Mouse (Mus musculus) forebrain, embryonic 14.5 days (tissue): Measurements from ENCODE around the gene Rnf6. TPM values are rescaled to one million over a fixed set of nuclear protein-coding genes. Genes with fewer than 3 reads are reported as not detected.

ENCODE experiments used
- ATAC-seq: fragments of 200-750 bp; cut with Nextera tagmentation; 2 replicates; pipeline ENCODE4 v1.8.0; 2017; ENCODE audit warnings: mild to moderate bottlenecking, moderate library complexity
- DNase-seq: peaks from one replicate; pipeline ENCODE4 v3.0.0-alpha.2; 2015; ENCODE audit warnings: low spot score
- H3K27ac ChIP-seq: fragments of 300-500 bp; sonication (generic); 2 replicates; pipeline ENCODE4 v1.5.1; 2014; ENCODE audit warnings: low read depth, mild to moderate bottlenecking, control low read depth, low read length, moderate library complexity
- H3K27me3 ChIP-seq: fragments of 300-500 bp; sonication (generic); replicated peaks from 2 replicates; pipeline ENCODE4 v1.6.1; 2014; ENCODE audit warnings: low read length, control low read depth, mixed read lengths; ENCODE audit not compliant: control insufficient read depth, insufficient read depth
- H3K36me3 ChIP-seq: fragments of 300-500 bp; sonication (generic); 2 replicates; pipeline ENCODE4 v1.6.1; 2014; ENCODE audit warnings: low read length, control low read depth; ENCODE audit not compliant: control insufficient read depth, insufficient read depth
- H3K4me1 ChIP-seq: fragments of 300-500 bp; sonication (generic); 2 replicates; pipeline ENCODE4 v1.6.1; 2014; ENCODE audit warnings: antibody characterized with exemption, low read length, control low read depth; ENCODE audit not compliant: control insufficient read depth, insufficient read depth
- H3K4me2 ChIP-seq: fragments of 300-500 bp; sonication (generic); 2 replicates; pipeline ENCODE4 v1.6.1; 2014; ENCODE audit warnings: mild to moderate bottlenecking, control low read depth, low read length
- H3K4me3 ChIP-seq: fragments of 300-500 bp; sonication (generic); 2 replicates; pipeline ENCODE4 v1.5.1; 2014; ENCODE audit warnings: low read depth, low read length, control low read depth
- H3K9ac ChIP-seq: fragments of 300-500 bp; sonication (generic); 2 replicates; pipeline ENCODE4 v1.6.1; 2014; ENCODE audit warnings: mild to moderate bottlenecking, low read length, control low read depth, moderate library complexity
- H3K9me3 ChIP-seq: fragments of 300-500 bp; sonication (generic); replicated peaks from 2 replicates; pipeline ENCODE4 v1.6.1; 2016; ENCODE audit warnings: low read length, control low read depth, mixed read lengths; ENCODE audit not compliant: control insufficient read depth
- WGBS: fragments of 180-500 bp; shearing (Covaris S2); extraction: QIAGEN DNeasy Blood & Tissue Kit; methylation state at CpG from one replicate; pipeline ENCODE4 v1.1.7; 2014; 5-methylcytosine and 5-hydroxymethylcytosine counted together
- polyA plus RNA-seq: library from polyadenylated mRNA; unstranded; fragments of >200 nt; fragmentation: Nextera tagmentation; extraction: Ambion mirVana; gene quantifications from 2 replicates; pipeline ENCODE4 v1.2.1, GENCODE M21; 2014

Rnf6 gene
- polyA plus RNA-seq, 1 experiment from 2014 or later: 18.9 TPM

DNA sequence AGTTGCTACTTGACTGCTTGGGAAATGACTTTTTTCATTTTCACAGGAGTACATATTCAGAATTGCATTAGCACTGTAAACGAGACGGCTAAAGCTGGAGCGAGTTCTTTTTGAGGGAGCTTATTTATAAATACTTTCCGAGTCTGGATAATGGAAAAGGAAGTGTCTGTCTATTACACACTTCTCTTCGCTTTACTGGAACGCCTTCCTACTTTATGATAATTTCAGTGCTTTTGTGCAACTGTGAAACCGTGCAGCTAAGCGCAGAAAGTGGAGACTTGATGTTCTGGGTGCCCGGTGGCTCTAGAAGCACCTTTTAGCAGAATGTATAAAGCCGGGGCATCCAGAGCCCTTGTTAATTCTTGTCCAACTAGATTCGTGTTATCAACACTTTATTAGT lies 11.5 kb upstream of the Rnf6 start:
- ATAC-seq: no peak
- 62% methylated on average over 11 of the region's 11 CpGs for WGBS
- H3K9me3 ChIP-seq: no peaks in the 10 kb centered on the region

DNA sequence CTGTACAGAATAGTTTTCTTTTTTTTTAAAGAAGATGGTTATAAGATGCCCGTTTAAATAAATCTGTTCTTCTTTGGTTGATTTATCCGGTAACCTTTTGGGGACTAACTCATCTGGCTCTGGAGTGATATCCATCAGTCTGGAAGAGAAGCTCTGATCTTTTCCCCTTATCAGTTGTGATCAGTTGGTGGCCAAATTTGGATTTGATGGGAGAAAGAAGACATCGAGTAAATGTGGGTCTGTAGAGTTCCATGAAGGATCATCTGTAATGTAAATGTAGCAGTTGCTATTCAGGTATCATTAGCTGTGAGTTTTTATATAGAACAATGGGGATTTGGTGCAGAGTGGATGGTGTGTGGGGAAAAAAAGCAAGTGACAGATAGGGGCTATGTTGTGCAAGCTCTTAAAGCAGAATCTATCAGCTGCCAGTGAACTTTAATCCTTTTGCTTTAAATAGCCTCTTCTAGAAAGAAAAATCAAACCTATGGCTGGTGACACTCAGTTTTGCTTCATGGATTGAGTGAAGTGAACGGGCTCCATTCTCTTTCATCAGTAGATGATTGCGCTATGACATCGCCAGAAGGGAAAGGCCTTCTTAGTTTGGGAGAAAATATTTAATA lies 10.8 kb upstream of the Rnf6 start:
- no peak for ATAC-seq
- Histone ChIP-seq H3K9me3 (no peaks in the 10 kb centered on the region), H3K9ac (peak overlapping the region; percentile 88), H3K36me3 (no peaks in the 10 kb centered on the region), H3K4me1 (peaks cover 10% of the 10 kb centered on the region), H3K27me3 (no peaks in the 10 kb centered on the region), H3K4me3 (peak overlapping the region; percentile 72), H3K4me2 (peak overlapping the region; percentile 80), H3K27ac (no peak overlapping the region)
- WGBS: 34% methylated on average over 6 of the region's 6 CpGs
- peak; percentile 5 for DNase-seq

More for the DNA sequence above, 11.5 kb upstream of the Rnf6 start:
- H3K4me1 ChIP-seq: peaks cover 10% of the 10 kb centered on the region
- peak overlapping the region; percentile 72 for H3K4me3 ChIP-seq
- H3K27me3 ChIP-seq: no peaks in the 10 kb centered on the region
- no peak overlapping the region for H3K27ac ChIP-seq
- peak overlapping the region; percentile 88 for H3K9ac ChIP-seq
- DNase-seq: no peak
- peak overlapping the region; percentile 80 for H3K4me2 ChIP-seq
- no peaks in the 10 kb centered on the region for H3K36me3 ChIP-seq

- no peak; the same call in 1 of the 2 replicates for ATAC-seq
Measured at GRCm38 (mm10) chr5:146231655-146231996, 10.3 kb upstream of the Rnf6 start.

DNA sequence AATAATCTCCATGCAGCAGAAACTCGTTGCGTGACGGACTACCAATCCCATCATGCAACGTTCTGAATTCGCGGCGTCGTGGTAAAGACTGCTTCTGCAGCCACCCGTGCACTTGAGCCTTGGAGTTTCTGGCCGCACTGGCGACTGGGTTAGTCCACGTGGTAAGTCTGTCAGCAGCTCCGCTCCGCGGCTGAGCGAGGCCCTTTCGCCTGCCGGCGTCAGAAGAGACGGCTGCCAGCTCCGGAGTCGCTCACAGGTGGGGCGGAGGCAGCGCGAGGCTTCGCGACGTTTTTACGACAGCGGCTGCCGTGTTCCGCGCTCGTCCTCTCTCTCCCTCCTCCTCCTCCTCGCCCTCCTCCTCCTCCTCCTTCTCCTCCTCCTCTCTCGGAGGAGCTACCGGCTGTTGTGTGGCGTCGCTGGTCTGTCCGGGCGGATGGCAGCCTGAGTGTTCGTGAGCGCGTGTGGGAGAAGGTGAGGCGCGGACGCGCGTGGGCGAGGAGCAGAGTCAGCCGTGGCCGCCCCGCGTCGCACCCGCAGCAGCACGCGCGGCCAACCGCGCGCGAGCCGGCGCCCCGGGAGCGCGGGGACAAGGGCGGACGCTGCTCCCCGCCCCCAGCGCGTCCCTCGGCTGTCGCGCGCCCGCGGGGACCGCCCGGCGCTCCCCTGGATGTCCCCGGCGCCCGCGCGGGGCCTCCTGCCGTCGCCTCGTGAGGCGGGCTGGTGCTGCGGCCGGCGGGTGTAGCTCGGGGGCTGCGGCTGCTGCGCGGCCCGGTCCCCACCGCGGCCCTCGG lies 9.7 kb upstream of the Rnf6 start, which contains the start of gene Cdk8:
Gene Cdk8, plus strand, starts transcription at position 367 of the 791 bp plus-strand sequence.
- peak within 1 kb of the TSS; percentile 72 for H3K4me3 ChIP-seq
- H3K4me2 ChIP-seq: peak within 1 kb of the TSS; percentile 80
- peak; percentile 97 for DNase-seq
- H3K9ac ChIP-seq: peak within 1 kb of the TSS; percentile 88
- no peaks in the 10 kb centered on the region for H3K36me3 ChIP-seq
- H3K27ac ChIP-seq: peak within 1 kb of the TSS; percentile 97
- under 1% methylated on average over 90 of the region's 102 CpGs for WGBS
- peaks cover 10% of the 10 kb centered on the region for H3K4me1 ChIP-seq
- no peaks in the 10 kb centered on the region for H3K27me3 ChIP-seq
- peak; percentile 91 for ATAC-seq
- no peaks in the 10 kb centered on the region for H3K9me3 ChIP-seq

More at GRCm38 (mm10) chr5:146231655-146231996, 10.3 kb upstream of the Rnf6 start:
- peak overlapping the region; percentile 97 for H3K27ac ChIP-seq
- H3K27me3 ChIP-seq: no peaks in the 10 kb centered on the region
- H3K9me3 ChIP-seq: no peaks in the 10 kb centered on the region
- H3K9ac ChIP-seq: peak overlapping the region; percentile 88
- H3K4me2 ChIP-seq: peak overlapping the region; percentile 80
- peaks cover 10% of the 10 kb centered on the region for H3K4me1 ChIP-seq
- H3K36me3 ChIP-seq: no peaks in the 10 kb centered on the region
- no peak for DNase-seq
- under 1% methylated on average over 19 of the region's 19 CpGs for WGBS
- H3K4me3 ChIP-seq: peak overlapping the region; percentile 72

- no peaks in the 10 kb centered on the region for H3K9me3 ChIP-seq
- peak overlapping the region; percentile 97; the same call in 1 of the 2 replicates for H3K27ac ChIP-seq
- H3K9ac ChIP-seq: peak overlapping the region; percentile 88
- H3K4me3 ChIP-seq: peak overlapping the region; percentile 72
- peak; percentile 7 for ATAC-seq
- no peaks in the 10 kb centered on the region for H3K36me3 ChIP-seq
- no peak for DNase-seq
- 58% methylated on average over 17 of the region's 17 CpGs for WGBS
- H3K4me2 ChIP-seq: peak overlapping the region; percentile 80
- H3K4me1 ChIP-seq: peaks cover 10% of the 10 kb centered on the region
- H3K27me3 ChIP-seq: no peaks in the 10 kb centered on the region
Measured at GRCm38 (mm10) chr5:146229869-146230650, 8.7 kb upstream of the Rnf6 start.

- Histone ChIP-seq H3K9me3 (no peaks in the 10 kb centered on the region), H3K4me3 (no peak overlapping the region), H3K9ac (no peak overlapping the region), H3K4me1 (no peaks in the 10 kb centered on the region), H3K36me3 (no peaks in the 10 kb centered on the region), H3K4me2 (no peak overlapping the region), H3K27me3 (no peaks in the 10 kb centered on the region), H3K27ac (no peak overlapping the region)
- ATAC-seq (no peak), DNase-seq (no peak)
- 81% methylated on average over 8 of the region's 8 CpGs for WGBS
Measured at GRCm38 (mm10) chr5:146227496-146227895, 6.1 kb upstream of the Rnf6 start.

DNA sequence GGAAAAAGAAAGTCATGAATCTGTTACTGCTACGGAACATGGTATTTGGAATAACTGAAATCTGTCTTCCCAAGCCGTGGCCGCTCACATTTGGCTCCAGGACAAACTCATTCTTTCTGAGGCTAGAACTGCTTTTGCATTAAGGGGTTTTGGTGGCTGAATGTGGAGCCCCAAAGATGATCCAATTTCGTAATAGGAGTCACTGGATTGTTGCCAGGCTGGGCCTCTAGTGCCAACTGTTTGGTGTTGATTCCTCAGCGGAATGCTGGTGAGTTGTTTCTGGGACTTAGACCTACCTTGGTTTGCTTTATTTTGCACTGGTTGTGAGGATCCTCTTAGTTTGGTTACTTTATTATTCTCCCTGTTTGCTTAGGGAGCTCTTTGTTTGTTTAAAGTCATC lies 2.4 kb upstream of the Rnf6 start:
- no peak overlapping the region for H3K9ac ChIP-seq
- no peak for ATAC-seq
- 88% methylated on average over 5 of the region's 5 CpGs for WGBS
- H3K27me3 ChIP-seq: no peaks in the 10 kb centered on the region
- H3K4me1 ChIP-seq: peaks cover 8% of the 10 kb centered on the region
- H3K4me3 ChIP-seq: no peak overlapping the region
- 0 out of 2 replicates have a peak, but pooled peaks cover 2% of the 10 kb centered on the region for H3K36me3 ChIP-seq
- peak; percentile 3 for DNase-seq
- no peaks in the 10 kb centered on the region for H3K9me3 ChIP-seq
- no peak overlapping the region for H3K4me2 ChIP-seq
- H3K27ac ChIP-seq: no peak overlapping the region

GRCm38 (mm10) chr5:146221722-146222121 lies 367 bp upstream of the Rnf6 start:
- peak overlapping the region; percentile 72 for H3K4me3 ChIP-seq
- no peak for ATAC-seq
- H3K27ac ChIP-seq: peak overlapping the region; percentile 93
- H3K9ac ChIP-seq: peak overlapping the region; percentile 92
- H3K4me2 ChIP-seq: peak overlapping the region; percentile 69
- no peak for DNase-seq
- H3K4me1 ChIP-seq: peaks cover 8% of the 10 kb centered on the region
- H3K27me3 ChIP-seq: no peaks in the 10 kb centered on the region
- no peaks in the 10 kb centered on the region for H3K9me3 ChIP-seq
- peaks cover 17% of the 10 kb centered on the region for H3K36me3 ChIP-seq
- 34% methylated on average over 6 of the region's 6 CpGs for WGBS
